In the genomic region with DNA sequence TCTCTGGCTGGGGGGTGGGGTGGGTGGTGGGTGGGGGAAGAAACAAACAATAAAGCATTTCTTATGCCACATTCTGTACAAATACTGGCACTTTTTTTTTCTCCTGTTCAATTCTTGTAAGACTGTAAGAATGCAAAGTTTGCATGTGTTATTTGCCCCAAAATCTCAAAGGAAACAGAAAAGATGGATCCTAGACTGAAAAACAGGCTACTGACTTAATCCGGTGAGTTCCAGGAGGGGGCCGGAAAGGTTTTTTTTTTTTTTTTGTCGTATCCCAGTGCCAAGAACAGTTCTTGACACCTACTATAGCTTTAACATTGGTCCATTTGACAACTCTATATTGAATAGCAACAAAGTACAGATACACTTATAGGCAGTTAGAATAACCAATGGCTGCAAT, we compare ENCODE assay signal across 7 mouse cellular contexts. TPM values are rescaled to one million over a fixed set of nuclear protein-coding genes. Genes with fewer than 3 reads are reported as not detected.
A peak's percentile ranks its signal among the peaks of the same experiment; 100 is the strongest.
DNase-seq lines count a peak whose midpoint lies in the region; ATAC-seq and TF ChIP-seq lines count a peak whose summit lies in the region.

No protein-coding gene starts in this region.

- no peaks in the 10 kb centered on the region for H3K9me3 ChIP-seq in lung, embryonic 16.5 days (ENCODE audit: control insufficient read depth, low read length)
- H3K9me3 ChIP-seq in forebrain, embryonic 12.5 days = no peaks in the 10 kb centered on the region
- no peaks in the 10 kb centered on the region for H3K9me3 ChIP-seq in limb, embryonic 14.5 days (ENCODE audit: control insufficient read depth, low read length)
- H3K9me3 ChIP-seq in stomach, embryonic 16.5 days (replicated peaks; ENCODE audit: control insufficient read depth, low read length) = no peaks in the 10 kb centered on the region

- no peak for TF ChIP-seq POLR2A in limb, embryonic 14.5 days (IDR thresholded peaks at IDR 0.05; ENCODE audit: borderline replicate concordance, extremely low read depth, insufficient read depth, insufficient read length)

- 22% methylated on average over 3 of the region's 3 CpGs for WGBS in lung, embryonic 16.5 days
- WGBS in forebrain, embryonic 12.5 days = 33% methylated on average over 3 of the region's 3 CpGs
- WGBS in limb, embryonic 14.5 days = 25% methylated on average over 3 of the region's 3 CpGs
- 28% methylated on average over 3 of the region's 3 CpGs for WGBS in stomach, embryonic 16.5 days

- no peak for DNase-seq in lung, adult 18-20 months
- DNase-seq in limb, embryonic 14.5 days (ENCODE audit: low spot score) = no peak
- DNase-seq in ovary, adult 18-20 months (ENCODE audit: low spot score) = no peak
- no peak for DNase-seq in thymus, postnatal 0 days (ENCODE audit: low spot score)

- no peaks in the 10 kb centered on the region for H3K27me3 ChIP-seq in lung, embryonic 16.5 days (ENCODE audit: control insufficient read depth, insufficient read depth, low read depth, low read length)
- no peaks in the 10 kb centered on the region for H3K27me3 ChIP-seq in forebrain, embryonic 12.5 days
- no peaks in the 10 kb centered on the region for H3K27me3 ChIP-seq in limb, embryonic 14.5 days (ENCODE audit: control insufficient read depth, insufficient read depth, low read length)
- H3K27me3 ChIP-seq in stomach, embryonic 16.5 days (ENCODE audit: control insufficient read depth, insufficient read depth, low read length) = no peaks in the 10 kb centered on the region

- H3K36me3 ChIP-seq in lung, embryonic 16.5 days (ENCODE audit: control insufficient read depth, insufficient read depth, low read length) = no peaks in the 10 kb centered on the region
- H3K36me3 ChIP-seq in forebrain, embryonic 12.5 days (replicated peaks) = no peaks in the 10 kb centered on the region
- H3K36me3 ChIP-seq in limb, embryonic 14.5 days (ENCODE audit: control insufficient read depth, insufficient read depth, low read length) = no peaks in the 10 kb centered on the region
- H3K36me3 ChIP-seq in stomach, embryonic 16.5 days (ENCODE audit: control insufficient read depth, insufficient read depth, low read length) = no peaks in the 10 kb centered on the region

- H3K4me1 ChIP-seq in lung, embryonic 16.5 days (replicated peaks; ENCODE audit: control insufficient read depth, insufficient read depth, low read length) = peaks cover 12% of the 10 kb centered on the region
- H3K4me1 ChIP-seq in forebrain, embryonic 12.5 days = peaks cover 18% of the 10 kb centered on the region
- H3K4me1 ChIP-seq in limb, embryonic 14.5 days (ENCODE audit: control insufficient read depth, insufficient read depth, low read length) = peaks cover 10% of the 10 kb centered on the region
- H3K4me1 ChIP-seq in stomach, embryonic 16.5 days (ENCODE audit: control insufficient read depth, insufficient read depth, low read length) = peaks cover 12% of the 10 kb centered on the region

- ATAC-seq in lung, embryonic 16.5 days (ENCODE audit: low read depth) = no peak
- ATAC-seq in forebrain, embryonic 12.5 days (ENCODE audit: low FRiP score) = peak; percentile 9; the same call in 1 of the 2 replicates
- no peak for ATAC-seq in limb, embryonic 14.5 days (ENCODE audit: low FRiP score, low read depth)
- ATAC-seq in stomach, embryonic 16.5 days (ENCODE audit: insufficient read depth, low FRiP score) = no peak

- peak overlapping the region; percentile 57 for H3K9ac ChIP-seq in lung, embryonic 16.5 days (ENCODE audit: low read length)
- no peak overlapping the region for H3K9ac ChIP-seq in forebrain, embryonic 12.5 days
- H3K9ac ChIP-seq in limb, embryonic 14.5 days (ENCODE audit: low read depth, low read length, severe bottlenecking) = peak overlapping the region; percentile 85; the same call in 1 of the 2 replicates
- peak overlapping the region; percentile 64; the same call in 1 of the 2 replicates for H3K9ac ChIP-seq in stomach, embryonic 16.5 days (ENCODE audit: low read length)

- peak overlapping the region; percentile 31; the same call in 1 of the 2 replicates for H3K27ac ChIP-seq in lung, embryonic 16.5 days (ENCODE audit: low read length)
- H3K27ac ChIP-seq in forebrain, embryonic 12.5 days = 0 out of 2 replicates have a peak overlapping the region, but pooled peaks have one; percentile 93
- peak overlapping the region; percentile 88 for H3K27ac ChIP-seq in limb, embryonic 14.5 days (replicated peaks; ENCODE audit: low read depth, low read length)
- 0 out of 2 replicates have a peak overlapping the region, but pooled peaks have one; percentile 93 for H3K27ac ChIP-seq in stomach, embryonic 16.5 days (ENCODE audit: low read length)

- H3K4me3 ChIP-seq in lung, embryonic 16.5 days (ENCODE audit: low read length) = peak overlapping the region; percentile 80
- peak overlapping the region; percentile 79 for H3K4me3 ChIP-seq in forebrain, embryonic 12.5 days (replicated peaks)
- peak overlapping the region; percentile 66 for H3K4me3 ChIP-seq in limb, embryonic 14.5 days (replicated peaks; ENCODE audit: low read length)
- peak overlapping the region; percentile 90 for H3K4me3 ChIP-seq in stomach, embryonic 16.5 days (replicated peaks; ENCODE audit: low read length)

- peak overlapping the region; percentile 57 for H3K4me2 ChIP-seq in lung, embryonic 16.5 days (ENCODE audit: low read depth, low read length)
- peak overlapping the region; percentile 75 for H3K4me2 ChIP-seq in forebrain, embryonic 12.5 days
- peak overlapping the region; percentile 46 for H3K4me2 ChIP-seq in limb, embryonic 14.5 days (replicated peaks; ENCODE audit: low read depth, low read length, severe bottlenecking)
- H3K4me2 ChIP-seq in stomach, embryonic 16.5 days (ENCODE audit: low read depth, low read length) = peak overlapping the region; percentile 54

RNA-seq across cellular contexts. Expression of a gene that starts 0.5 kb away (rescaled TPM):
- 86.0 and 87.9 TPM in 2 replicates for polyA plus RNA-seq in lung, embryonic 16.5 days (2015; fragmentation: Nextera tagmentation; extraction: Ambion mirVana)
- polyA plus RNA-seq in forebrain, embryonic 12.5 days (2016; fragmentation: Nextera tagmentation; extraction: Ambion mirVana) = 81.5 and 85.5 TPM in 2 replicates
- polyA plus RNA-seq in limb, embryonic 14.5 days (2012; rRNA removed) = 50.3 and 50.4 TPM in 2 replicates
- polyA plus RNA-seq in limb, embryonic 14.5 days (2014; fragmentation: Nextera tagmentation; extraction: Ambion mirVana) = 74.4 and 80.4 TPM in 2 replicates
- polyA plus RNA-seq in stomach, embryonic 16.5 days (2015; fragmentation: Nextera tagmentation; extraction: Ambion mirVana) = 74.6 and 78.5 TPM in 2 replicates
- 120 and 129 TPM in 2 replicates for polyA plus RNA-seq in thymus, postnatal 0 days (2015; fragmentation: Nextera tagmentation; extraction: Ambion mirVana)

RNA-seq across cellular contexts. Expression of a gene that starts 36.2 kb away (rescaled TPM):
- polyA plus RNA-seq in lung, embryonic 16.5 days (2015; fragmentation: Nextera tagmentation; extraction: Ambion mirVana) = 8.3 and 9.0 TPM in 2 replicates
- 14.3 and 18.1 TPM in 2 replicates for polyA plus RNA-seq in forebrain, embryonic 12.5 days (2016; fragmentation: Nextera tagmentation; extraction: Ambion mirVana)
- 14.7 and 15.3 TPM in 2 replicates for polyA plus RNA-seq in limb, embryonic 14.5 days (2012; rRNA removed)
- polyA plus RNA-seq in limb, embryonic 14.5 days (2014; fragmentation: Nextera tagmentation; extraction: Ambion mirVana) = 12.1 and 13.4 TPM in 2 replicates
- 8.1 and 8.9 TPM in 2 replicates for polyA plus RNA-seq in stomach, embryonic 16.5 days (2015; fragmentation: Nextera tagmentation; extraction: Ambion mirVana)
- 5.9 and 6.1 TPM in 2 replicates for polyA plus RNA-seq in thymus, postnatal 0 days (2015; fragmentation: Nextera tagmentation; extraction: Ambion mirVana)

Comparison
In these comparisons a context has a peak if more than half of its experiments do, and no peak if none do; other contexts are left out.
1. H3K27ac ChIP-seq: peak in every context shown above with its lines; median percentile 93 in forebrain, embryonic 12.5 days; 93 in stomach, embryonic 16.5 days; 88 in limb, embryonic 14.5 days; 31 in lung, embryonic 16.5 days.